Mouse (Mus musculus): Measurements from ENCODE around the gene Spag9. TPM values are rescaled to one million over a fixed set of nuclear protein-coding genes. Genes with fewer than 3 reads are reported as not detected.

Spag9 gene
- total RNA-seq, 1 experiment from 2014 or later = 87.9 TPM

DNA sequence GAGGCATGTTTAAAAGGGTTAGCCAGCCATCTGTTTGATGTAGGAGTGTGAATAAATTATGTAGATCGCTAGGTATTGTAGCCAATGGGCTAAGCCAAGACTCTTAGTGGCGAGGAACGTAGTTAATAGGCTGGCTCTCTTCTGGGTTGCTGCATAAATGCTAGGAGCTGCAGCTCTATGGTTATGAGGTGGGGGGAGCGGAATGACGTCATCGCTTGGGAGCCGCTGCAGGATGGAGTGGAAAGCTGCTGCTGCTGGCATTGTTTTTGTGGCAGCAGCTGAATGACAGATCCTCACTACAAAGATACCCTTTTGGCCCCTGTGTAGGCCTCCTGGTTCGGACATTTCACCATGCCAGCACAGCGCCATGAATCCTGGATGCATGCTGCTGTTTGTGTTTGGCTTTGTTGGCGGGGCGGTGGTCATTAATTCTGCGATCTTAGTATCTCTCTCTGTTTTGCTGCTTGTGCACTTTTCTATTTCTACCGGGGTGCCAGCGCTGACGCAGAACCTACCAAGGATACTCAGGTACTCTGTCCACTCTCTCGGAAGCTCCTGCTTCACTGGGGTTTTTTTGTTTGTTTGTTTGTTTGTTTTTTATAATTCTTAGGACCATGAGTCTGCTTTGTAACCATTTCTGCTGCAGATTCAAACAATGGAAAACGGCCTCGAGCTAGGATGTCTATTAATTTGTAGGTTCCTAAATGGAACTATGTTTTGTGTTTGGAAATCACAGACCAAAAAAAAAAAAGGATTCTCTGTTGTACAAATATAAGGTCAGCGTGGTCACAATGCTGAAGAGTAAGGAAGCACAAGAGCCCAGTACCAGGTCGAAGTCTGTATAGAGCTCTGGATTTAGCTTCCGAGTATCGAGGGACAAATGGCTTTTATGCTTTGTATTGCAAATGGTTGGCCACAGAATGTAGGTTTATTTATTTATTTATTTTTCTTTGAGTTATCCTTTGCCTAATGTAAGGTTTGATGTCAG, 48.4 kb downstream of the Spag9 start:
- ATAC-seq (replicated peaks; ENCODE audit: low read depth, poor library complexity, severe bottlenecking) = peak; percentile 63

DNA sequence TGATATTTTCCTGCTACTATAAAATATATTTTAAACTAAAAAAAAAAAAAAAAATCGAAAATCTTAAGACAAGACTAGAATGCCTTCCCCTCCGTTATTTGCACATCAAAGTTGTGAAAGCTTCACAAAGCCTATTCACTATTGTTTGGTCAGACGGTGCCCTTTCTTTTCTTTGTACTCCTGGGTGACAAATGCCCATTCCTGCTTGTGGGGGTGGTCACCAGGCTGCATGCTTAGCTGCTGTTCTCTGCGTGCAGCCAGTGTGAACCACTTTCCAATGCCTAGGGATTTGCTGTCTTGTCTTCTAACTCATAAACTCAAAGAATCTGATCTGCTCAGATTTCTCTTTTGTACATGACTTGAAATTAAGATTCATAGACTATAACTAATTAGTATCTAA, 49.1 kb downstream of the Spag9 start:
- ATAC-seq (replicated peaks; ENCODE audit: low read depth, poor library complexity, severe bottlenecking) = no peak

DNA sequence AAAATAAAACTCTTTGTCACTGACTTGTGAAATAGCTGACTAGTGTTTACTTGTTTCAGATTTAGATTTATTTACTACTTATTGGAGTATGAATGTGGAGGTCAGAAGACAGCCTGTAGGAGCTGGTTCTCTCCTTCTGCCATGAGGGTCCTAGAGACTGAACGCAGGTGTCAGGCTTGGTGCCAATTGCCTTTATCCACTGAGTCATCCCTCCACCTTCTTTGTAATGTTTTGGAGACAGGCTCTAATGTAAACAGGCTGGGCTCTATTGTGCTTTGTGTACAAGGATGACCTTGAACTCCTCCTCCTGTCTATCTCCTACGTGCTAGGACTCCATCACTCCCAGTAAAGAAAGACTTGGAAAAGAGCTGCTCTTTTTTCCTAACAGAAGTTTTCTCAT, 51.4 kb downstream of the Spag9 start:
- ATAC-seq (replicated peaks; ENCODE audit: low read depth, poor library complexity, severe bottlenecking) = no peak

DNA sequence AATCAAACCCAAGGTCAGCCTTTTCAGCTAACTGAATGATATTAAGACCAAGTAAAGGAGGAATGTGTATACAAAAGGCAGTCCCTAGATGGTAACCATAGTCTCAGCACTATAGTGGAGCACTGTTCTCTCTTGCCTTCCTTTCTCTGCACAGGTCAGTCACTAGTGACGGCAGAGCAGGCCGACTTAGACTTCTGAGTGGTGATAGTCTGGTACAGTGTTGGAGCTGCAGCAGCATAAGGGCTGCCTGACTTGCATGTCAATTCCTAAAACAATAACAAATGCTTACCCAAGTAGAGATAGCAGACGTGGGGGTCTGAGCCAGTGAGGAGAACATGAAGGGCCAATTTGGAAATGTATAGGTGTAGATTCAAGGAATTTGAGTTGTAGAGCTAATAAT, 58.3 kb downstream of the Spag9 start:
- no peak for ATAC-seq (replicated peaks; ENCODE audit: low read depth, poor library complexity, severe bottlenecking)

DNA sequence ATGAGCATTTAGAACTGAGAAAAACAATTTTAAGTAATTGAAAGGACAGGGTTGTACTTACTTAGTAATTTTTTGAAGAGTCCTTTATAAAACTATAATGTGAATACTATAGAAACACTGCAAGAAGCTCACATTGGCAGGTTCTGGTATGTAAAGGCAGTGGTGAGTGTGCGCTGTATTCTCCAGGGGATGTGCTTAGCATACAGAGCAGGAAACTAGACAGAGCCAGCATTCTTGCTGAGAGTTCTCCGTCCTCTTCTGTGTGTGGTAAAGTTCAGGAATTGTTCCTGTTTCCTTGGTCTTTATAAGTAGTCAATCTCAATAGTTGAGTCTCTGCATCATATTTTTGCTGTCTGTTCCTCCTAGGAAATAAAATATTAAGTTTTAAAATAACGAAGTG, 59.0 kb downstream of the Spag9 start:
- ATAC-seq (replicated peaks; ENCODE audit: low read depth, poor library complexity, severe bottlenecking) = no peak

DNA sequence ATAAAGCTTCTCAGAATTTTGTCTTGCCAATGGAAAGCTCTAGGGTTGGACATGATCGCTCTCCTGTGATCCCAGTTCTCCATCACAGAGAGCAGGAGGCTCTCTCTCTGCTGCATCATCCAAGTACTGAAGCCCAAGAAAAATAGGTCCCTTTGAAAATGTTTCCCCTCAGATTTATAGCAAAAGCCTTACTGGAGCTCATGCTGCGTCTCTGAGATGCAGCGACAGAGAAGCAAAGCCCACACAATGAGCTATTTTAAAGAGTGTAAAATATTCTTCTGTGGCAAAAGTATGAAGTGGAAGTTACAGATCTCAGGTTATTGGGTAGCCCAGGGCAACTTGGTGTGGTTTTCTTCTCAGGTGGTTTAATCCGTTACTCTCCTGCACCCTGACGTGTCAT, 68.0 kb downstream of the Spag9 start:
- ATAC-seq (replicated peaks; ENCODE audit: low read depth, poor library complexity, severe bottlenecking) = no peak

DNA sequence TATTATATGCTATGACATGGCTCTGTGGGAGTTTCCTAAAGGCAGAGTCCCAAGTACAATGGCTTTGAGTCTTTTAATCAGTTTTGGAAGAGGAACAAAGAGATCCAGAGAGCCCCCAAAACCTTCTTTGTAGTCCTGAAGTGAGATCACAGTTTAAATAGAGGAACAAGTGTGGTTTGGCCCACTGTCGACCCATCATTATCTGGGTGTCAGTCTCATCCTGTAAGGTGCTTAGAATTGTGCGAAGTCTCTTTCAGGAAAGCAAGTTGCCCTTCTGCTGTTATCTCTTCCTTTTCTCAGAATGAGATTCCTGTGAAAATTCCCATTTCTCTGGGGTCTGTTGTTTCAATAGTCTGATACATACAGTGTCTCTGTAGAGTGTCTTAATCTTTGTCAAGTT, 74.6 kb downstream of the Spag9 start:
- ATAC-seq (replicated peaks; ENCODE audit: low read depth, poor library complexity, severe bottlenecking) = peak; percentile 63

DNA sequence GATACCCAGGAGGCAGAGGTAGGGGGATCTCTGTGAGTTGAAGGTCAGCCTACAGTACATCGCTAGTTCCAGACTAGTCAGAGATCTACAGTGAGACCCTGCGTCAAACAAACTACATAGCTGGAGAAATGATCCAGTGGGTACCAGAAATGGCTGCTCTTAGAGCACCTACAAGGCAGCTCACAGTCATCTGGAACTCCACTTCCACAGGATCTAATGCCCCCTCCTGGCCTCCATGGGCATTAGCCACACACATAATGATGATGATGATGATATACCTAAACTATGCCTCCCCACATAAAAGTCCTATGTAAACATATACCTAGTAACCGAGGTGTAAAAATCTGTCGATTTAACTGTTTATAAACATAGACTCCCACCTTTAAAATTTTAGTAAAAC, 77.4 kb downstream of the Spag9 start:
- ATAC-seq (replicated peaks; ENCODE audit: low read depth, poor library complexity, severe bottlenecking) = peak; percentile 65; the same call in 1 of the 2 replicates

DNA sequence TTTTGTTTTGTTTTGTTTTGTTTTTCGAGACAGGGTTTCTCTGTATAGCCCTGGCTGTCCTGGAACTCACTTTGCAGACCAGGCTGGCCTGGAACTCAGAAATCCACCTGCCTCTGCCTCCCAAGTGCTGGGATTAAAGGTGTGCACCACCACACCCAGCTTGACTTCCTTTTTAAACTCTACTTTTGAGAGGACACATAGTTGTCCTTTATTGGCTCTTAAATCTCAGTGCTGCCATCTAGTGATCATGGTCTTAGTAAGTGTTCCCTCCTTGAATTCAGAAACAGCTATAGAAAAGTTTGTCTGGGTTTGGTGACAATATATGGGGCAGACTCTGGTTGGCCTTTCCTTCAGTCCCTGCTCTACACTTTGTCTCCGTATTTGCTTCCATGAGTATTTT, 91.1 kb downstream of the Spag9 start:
- peak; percentile 74 for ATAC-seq (replicated peaks; ENCODE audit: low read depth, poor library complexity, severe bottlenecking)

DNA sequence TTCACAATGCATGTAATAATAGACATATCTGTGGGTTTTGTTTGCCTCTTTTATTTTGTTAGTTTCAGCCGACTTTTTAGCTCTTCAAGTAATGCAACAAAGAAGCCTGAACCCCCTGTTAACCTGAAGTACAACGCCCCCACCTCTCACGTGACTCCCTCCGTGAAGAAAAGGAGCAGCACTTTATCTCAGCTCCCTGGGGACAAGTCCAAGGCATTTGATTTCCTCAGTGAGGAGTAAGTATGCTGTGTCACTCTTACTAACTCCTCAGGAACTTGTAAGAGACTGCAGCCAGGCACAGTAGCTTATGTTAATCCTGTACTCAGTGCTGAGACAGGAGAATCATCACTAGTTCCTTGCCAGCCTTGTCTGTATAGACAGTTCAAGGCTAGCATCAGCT, 94.6 kb downstream of the Spag9 start:
- no peak for ATAC-seq (replicated peaks; ENCODE audit: low read depth, poor library complexity, severe bottlenecking)

DNA sequence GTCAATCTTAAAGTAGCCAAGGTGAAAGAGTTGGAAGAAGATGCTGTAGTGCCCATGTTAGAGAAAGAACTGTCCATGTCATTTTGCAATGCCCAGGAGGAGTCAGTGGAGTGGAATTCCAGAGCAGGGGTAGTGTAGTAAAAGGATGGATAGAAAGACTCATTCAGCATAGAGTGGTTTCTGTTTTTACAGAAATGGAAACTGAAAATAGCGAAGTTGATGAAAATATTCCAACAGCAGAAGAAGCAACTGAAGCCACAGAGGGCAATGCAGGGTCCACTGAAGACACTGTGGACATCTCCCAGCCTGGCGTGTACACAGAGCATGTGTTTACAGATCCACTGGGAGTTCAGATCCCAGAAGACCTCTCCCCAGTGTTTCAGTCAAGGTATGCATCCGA, 101.6 kb downstream of the Spag9 start:
- ATAC-seq (replicated peaks; ENCODE audit: low read depth, poor library complexity, severe bottlenecking) = no peak

DNA sequence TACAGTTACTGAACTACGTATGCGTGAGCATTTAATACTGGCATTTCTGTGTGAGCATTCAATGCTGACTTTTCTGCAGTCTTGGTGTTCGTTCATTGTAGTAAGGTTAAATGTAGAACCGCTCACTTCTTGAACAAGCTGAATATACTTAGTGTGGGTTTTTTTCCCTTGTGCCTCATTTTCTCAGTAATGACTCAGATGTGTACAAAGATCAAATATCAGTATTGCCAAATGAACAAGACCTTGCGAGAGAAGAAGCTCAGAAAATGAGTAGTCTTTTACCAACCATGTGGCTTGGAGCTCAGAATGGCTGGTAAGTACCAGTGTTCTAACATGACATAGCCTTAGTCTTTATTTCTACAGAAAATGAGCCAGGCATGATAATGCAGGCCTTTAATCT, 102.9 kb downstream of the Spag9 start:
- ATAC-seq (replicated peaks; ENCODE audit: low read depth, poor library complexity, severe bottlenecking) = no peak

DNA sequence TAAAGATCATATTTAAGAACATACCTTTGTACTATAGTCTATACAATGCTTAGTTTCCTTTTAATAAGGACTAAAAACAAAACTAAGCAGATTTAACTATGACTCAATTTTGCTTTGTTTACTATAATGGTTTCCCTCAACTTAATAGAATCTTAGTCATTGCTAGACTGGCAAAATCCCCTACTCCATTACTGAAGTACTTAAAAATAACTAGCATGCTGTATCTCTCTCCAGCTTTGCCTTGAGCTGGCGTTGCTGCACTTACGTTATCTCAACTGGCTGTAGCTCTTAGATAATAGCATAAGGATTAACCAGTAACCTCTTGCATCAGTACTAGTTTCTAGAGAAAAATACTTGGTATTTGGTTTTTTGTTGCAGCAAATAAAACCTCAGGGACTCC, 117.9 kb downstream of the Spag9 start:
- no peak for ATAC-seq (replicated peaks; ENCODE audit: low read depth, poor library complexity, severe bottlenecking)

DNA sequence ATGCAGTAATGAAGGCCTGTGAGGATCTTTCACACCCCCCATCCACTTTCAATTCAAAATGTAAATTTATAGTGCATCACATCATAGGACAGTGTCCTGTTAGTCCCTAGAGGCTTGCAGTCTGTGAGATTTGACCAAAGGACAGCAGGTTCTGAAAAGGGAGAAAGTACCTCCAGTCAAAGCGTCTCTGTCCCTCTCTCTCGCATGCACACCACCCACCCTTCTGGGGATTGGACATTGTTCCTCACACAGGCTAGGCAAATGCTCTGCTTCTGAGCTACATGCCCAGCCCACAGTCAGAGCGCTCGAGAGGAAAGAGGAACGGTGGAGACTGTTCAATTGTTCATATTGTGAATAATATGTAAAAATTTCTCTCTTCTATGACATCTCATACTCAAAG, 119.5 kb downstream of the Spag9 start:
- no peak for ATAC-seq (replicated peaks; ENCODE audit: low read depth, poor library complexity, severe bottlenecking)

DNA sequence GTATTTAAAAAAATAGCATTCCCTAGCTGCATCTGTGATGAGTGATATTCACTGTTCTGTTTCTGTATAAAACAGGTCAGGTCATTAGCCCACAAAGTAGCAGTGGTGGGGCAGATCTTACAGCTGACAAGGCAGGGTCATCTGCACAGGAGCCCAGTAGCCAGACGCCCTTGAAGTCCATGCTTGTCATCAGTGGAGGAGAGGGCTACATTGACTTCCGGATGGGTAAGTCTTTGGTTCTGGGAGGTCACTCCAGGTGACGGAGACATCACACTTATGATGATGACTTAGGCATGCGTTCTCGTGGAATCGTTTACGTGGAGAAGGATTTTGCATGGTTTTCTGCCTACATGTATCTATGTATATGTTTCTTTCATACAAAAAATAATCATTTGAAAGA, 120.8 kb downstream of the Spag9 start:
- ATAC-seq (replicated peaks; ENCODE audit: low read depth, poor library complexity, severe bottlenecking) = no peak

DNA sequence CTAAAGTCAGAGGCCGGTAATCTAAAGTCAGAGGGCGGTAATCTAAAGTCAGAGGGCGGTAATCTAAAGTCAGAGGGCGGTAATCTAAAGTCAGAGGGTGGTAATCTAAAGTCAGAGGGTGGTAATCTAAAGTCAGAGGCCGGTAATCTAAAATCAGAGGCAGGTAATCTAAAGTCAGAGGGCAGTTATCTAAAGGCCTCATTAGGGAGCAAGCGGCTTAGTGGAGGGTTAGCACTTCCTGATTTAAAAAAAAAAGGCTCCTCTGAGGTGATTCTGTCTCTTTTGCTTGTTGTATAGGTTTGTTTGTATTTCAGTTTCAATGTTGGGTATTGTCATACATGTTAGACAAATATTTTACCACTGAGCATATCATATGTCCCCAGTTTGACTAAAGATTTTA, 121.9 kb downstream of the Spag9 start:
- ATAC-seq (replicated peaks; ENCODE audit: low read depth, poor library complexity, severe bottlenecking) = no peak

DNA sequence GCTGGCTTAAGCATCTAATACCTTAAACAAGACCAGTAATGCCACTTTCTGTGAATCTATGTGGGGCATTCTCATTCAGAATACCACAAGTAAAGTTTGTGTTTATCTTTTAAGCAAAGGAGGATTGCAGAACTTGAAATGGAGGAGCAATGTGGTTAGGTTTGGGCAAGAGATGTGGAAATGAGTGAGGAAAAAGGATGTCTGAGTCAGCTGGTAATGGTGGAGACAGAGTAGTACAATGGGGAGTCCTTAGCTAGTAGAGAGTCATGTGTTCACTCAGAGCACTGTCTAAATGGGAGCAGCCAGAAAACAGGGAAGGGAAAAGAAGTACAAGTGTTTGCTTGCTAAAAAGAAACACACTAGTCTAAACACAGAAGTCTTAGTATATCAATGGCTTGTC, 122.7 kb downstream of the Spag9 start:
- no peak for ATAC-seq (replicated peaks; ENCODE audit: low read depth, poor library complexity, severe bottlenecking)

DNA sequence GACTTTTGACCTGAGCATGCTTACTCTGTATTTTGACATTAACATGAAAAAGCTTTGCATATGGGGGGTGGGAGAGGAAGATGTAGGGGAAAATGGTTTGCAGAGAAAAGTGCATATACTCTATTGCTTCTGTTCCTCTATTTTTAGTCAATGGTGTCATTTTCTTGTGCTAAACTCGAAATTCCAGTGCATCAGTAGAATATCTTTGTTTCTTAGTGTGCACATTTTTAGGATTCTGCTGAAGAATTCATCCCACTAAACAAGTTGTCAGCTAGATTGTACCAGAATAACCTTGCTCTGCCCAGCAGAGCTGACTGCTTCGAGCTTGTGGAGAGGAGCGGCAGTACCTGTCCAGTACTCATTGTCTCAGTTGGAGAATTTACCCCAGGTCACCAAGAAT, 124.8 kb downstream of the Spag9 start:
- ATAC-seq (replicated peaks; ENCODE audit: low read depth, poor library complexity, severe bottlenecking) = no peak

DNA sequence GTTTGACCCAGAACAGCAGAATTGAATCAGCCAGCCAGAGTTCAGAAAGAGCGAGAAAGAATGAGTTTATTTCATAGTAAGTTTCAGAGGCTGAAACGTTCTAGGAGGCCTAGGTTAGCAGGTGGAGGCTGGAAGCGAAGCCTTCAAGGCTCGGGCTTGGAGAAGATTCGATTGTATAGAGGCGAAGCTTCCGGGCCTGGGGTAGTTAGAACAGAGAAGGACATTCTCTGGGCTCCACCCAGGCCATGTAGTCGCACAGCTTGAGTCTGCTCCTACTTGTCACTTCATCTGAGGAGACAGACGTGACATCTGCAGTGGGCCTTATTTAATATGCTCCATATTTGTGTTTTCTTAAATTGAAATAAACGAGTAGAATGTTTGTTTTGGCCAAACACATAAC, 125.6 kb downstream of the Spag9 start:
- no peak for ATAC-seq (replicated peaks; ENCODE audit: low read depth, poor library complexity, severe bottlenecking)

DNA sequence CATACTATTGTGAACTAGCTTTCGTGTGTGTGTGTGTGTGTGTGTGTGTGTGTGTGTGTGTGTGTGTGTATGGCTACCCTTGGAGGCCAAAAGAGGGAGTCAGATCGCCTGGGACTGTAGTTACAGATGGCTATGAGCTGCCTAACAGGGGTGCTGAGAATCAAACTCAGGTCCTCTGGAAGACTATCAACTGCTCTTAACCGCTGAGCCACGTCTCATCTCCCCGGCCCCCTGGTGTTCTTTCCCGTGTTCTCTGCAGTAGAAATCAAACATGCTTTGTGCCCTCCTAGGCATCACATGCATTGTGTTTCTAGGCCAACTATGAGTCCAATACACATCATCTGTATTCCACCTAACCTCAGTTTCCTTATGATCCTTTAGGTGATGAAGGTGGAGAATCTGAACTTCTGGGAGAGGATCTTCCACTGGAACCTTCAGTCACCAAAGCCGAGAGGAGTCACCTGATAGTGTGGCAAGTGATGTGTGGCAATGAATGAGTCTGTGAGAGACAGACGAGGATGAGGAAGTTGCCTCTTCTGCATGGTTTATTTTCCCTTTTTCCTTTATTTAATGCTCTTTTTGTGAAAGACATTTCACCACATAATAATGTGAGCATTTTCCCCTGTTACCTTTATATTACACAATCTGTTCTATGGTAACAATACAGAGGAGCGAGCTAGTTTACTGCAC, 126.6 kb downstream of the Spag9 start:
- no peak for ATAC-seq (replicated peaks; ENCODE audit: low read depth, poor library complexity, severe bottlenecking)

DNA sequence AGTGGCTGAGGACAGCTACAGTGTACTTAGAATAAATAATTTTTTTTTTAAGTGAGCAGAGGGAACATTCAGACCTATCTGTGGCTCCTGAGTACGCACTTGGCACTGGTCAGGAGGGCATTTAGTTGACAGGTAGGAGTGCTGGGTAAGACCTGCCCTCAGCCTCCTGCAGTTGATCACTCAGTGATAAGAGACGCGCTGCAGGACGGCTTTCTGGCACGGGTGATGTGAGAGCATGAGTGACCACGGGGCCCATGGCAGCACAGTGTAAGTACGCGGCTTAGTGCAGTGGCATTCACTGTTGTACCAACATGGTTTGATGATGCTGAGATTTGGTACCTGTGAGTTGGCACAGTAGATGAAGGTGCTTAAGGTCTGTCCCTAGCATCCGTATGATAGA, 130.8 kb downstream of the Spag9 start:
- ATAC-seq (replicated peaks; ENCODE audit: low read depth, poor library complexity, severe bottlenecking) = no peak

All from common myeloid progenitor, adult 5-6 weeks (primary cell).